Mouse (Mus musculus) embryo, embryonic 11 days (tissue): ENCODE results near the gene Fbxl16.

Experiments
- DNase-seq: peaks from one replicate; pipeline ENCODE4 v3.0.0-alpha.2; 2015

Gene Fbxl16

GRCm38 (mm10) chr17:25829558-25830017 is 20.7 kb downstream of the Fbxl16 start:
- peak; percentile 6 for DNase-seq

GRCm38 (mm10) chr17:25830200-25830753 is 21.4 kb downstream of the Fbxl16 start:
- no peak for DNase-seq

- no peak for DNase-seq
Measured at GRCm38 (mm10) chr17:25830806-25831431, 22.0 kb downstream of the Fbxl16 start.

GRCm38 (mm10) chr17:25831451-25832281 is 22.8 kb downstream of the Fbxl16 start:
- no peak for DNase-seq

- peak; percentile 100 for DNase-seq
Measured at GRCm38 (mm10) chr17:25832436-25833290, 23.8 kb downstream of the Fbxl16 start.

- peak; percentile 96 for DNase-seq
Measured at GRCm38 (mm10) chr17:25833291-25833663, 24.4 kb downstream of the Fbxl16 start, which contains the start of gene Stub1. TSS of gene Stub1 (minus strand) at chr17:25833404.

GRCm38 (mm10) chr17:25833961-25834594 is 25.2 kb downstream of the Fbxl16 start:
- DNase-seq = no peak

- no peak for DNase-seq
Measured at GRCm38 (mm10) chr17:25834595-25835222, 25.8 kb downstream of the Fbxl16 start.

GRCm38 (mm10) chr17:25835301-25835700 is 26.4 kb downstream of the Fbxl16 start:
- DNase-seq = no peak

- DNase-seq = no peak
Measured at GRCm38 (mm10) chr17:25835816-25836215, 26.9 kb downstream of the Fbxl16 start.

GRCm38 (mm10) chr17:25836397-25837075 is 27.7 kb downstream of the Fbxl16 start:
- no peak for DNase-seq

- DNase-seq = peak; percentile 80
Measured at GRCm38 (mm10) chr17:25837076-25837410, 28.2 kb downstream of the Fbxl16 start, which contains the start of gene Rhbdl1. TSS of gene Rhbdl1 (minus strand) at chr17:25837295.

GRCm38 (mm10) chr17:25837533-25837932 is 28.6 kb downstream of the Fbxl16 start:
- DNase-seq = peak; percentile 38

- no peak for DNase-seq
Measured at GRCm38 (mm10) chr17:25838904-25839303, 30.0 kb downstream of the Fbxl16 start.

GRCm38 (mm10) chr17:25839455-25840235 is 30.8 kb downstream of the Fbxl16 start:
- no peak for DNase-seq

GRCm38 (mm10) chr17:25840519-25840918 is 31.6 kb downstream of the Fbxl16 start:
- no peak for DNase-seq

GRCm38 (mm10) chr17:25841117-25841880 is 32.4 kb downstream of the Fbxl16 start, which contains the start of gene Gm20683:
TSS of gene Gm20683 (minus strand) at chr17:25841763.
- no peak for DNase-seq

GRCm38 (mm10) chr17:25842509-25842908 is 33.6 kb downstream of the Fbxl16 start:
- DNase-seq = no peak

GRCm38 (mm10) chr17:25843122-25843521 is 34.2 kb downstream of the Fbxl16 start:
- no peak for DNase-seq
